Mouse (Mus musculus): Measurements from ENCODE around the gene Scel. TPM values are rescaled to one million over a fixed set of nuclear protein-coding genes. Genes with fewer than 3 reads are reported as not detected.

Gene Scel
- total RNA-seq, 2 experiments from 2014 or later: 0.26 TPM

DNA sequence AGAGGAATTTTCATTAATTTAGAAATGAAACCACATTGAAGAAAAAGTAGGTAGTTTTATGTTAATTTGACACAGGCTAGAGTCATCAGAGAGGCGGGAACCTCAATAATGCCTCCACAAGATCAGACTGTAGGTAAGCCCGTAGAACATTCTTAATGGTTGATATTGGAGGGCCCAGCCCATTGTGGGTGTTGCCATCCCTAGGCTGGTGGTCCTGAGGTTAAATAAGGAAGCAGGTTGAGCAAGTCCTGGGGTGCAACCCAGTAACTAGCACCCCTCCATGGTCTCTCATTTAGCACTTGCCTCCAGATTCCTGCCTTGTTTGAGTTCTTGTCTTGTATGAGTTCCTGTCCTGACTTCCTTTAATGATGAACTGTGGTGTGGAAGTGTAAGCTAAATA lies 138.4 kb downstream of the Scel start:
- no peak for DNase-seq

GRCm38 (mm10) chr14:103652524-103652923 lies 139.4 kb downstream of the Scel start:
- DNase-seq: no peak

DNA sequence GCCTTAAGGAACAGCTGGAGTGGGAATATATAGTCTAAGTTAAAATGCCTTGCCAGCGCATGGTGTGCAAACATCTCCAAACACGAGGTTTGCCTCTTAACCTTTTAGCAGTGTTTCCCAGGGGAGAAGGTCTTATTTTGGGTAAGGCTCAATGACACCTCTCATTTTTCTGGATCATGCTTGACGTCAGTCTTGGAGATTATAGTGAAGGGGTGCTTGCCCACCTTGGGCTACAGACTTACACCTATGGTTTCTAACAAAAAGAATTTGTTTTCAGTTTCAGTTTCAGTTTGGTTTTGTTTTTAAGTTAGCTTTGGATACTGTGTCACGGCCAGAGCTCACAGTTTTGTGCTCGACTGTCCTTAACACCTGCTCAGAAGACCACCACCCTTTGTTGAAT lies 140.7 kb downstream of the Scel start:
- no peak for DNase-seq

DNA sequence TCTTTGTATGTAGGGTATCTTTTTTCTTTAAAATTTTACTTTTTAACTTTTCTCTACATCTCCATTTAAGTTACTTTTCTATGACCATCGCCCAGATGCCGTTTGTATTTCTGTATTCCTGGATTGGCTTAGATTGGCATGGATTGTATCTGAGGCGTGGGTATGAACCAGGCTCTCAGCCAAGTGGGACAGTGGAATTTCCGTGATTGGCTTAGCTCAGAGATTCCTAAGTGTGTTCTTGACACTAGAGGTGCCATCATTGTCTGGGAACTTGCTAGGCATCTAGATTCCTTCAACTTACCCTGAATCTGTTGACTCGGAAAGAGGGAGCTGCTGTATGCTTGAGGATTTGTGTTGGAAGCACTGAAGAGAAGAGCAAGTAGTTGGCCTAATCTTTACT lies 142.3 kb downstream of the Scel start:
- no peak for DNase-seq

DNA sequence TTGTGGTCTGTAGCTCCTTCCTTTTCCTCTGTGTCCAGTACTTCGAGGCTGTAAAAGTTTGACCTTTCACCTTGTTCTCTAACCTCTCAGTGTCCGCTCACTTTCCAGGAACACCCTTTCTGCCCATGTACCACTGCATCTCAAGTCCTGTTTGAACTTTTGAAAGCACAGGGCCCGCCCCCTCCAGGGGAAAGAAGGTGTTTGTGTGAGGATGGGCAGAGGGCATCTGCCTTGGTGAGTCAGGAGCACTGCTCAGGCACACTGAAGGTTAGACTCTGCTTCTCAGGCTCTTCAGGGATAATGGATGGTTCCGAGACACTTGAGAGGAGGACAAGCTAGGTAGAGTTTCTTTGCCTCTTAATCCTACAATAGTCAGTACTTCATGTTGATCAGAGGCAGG lies 144.7 kb downstream of the Scel start:
- DNase-seq: no peak

Small RNAs within 50 kb of the gene (microRNA-seq; reads per million reads assigned to microRNA genes)
- not detected for gene Gm22877

Other genes with a start within 250 kb of the Scel start
- 10 to 100 TPM; 58.2 to 63.8 TPM for gene Mycbp2, start 166.5 kb upstream of the Scel start, total RNA-seq (2021)
- 1 to 10 TPM; 2.0 to 2.3 TPM for gene Slain1, start 136.9 kb downstream of the Scel start, total RNA-seq (2021)

Data from adrenal gland, postnatal 36 days (tissue).